Mouse (Mus musculus) bone marrow macrophage, adult 2 months (primary cell): ENCODE measurements around the gene Trp53tg5.

Source experiments
- CTCF ChIP-seq: IDR thresholded peaks from 2 replicates; pipeline ENCODE4 v1.5.1; 2012; ENCODE audit warnings: low read depth, mild to moderate bottlenecking, low read length, moderate library complexity
- POLR2A ChIP-seq: IDR thresholded peaks from 2 replicates; pipeline ENCODE4 v1.6.1; 2012; ENCODE audit warnings: mild to moderate bottlenecking, low read depth, low read length, borderline replicate concordance

DNA sequence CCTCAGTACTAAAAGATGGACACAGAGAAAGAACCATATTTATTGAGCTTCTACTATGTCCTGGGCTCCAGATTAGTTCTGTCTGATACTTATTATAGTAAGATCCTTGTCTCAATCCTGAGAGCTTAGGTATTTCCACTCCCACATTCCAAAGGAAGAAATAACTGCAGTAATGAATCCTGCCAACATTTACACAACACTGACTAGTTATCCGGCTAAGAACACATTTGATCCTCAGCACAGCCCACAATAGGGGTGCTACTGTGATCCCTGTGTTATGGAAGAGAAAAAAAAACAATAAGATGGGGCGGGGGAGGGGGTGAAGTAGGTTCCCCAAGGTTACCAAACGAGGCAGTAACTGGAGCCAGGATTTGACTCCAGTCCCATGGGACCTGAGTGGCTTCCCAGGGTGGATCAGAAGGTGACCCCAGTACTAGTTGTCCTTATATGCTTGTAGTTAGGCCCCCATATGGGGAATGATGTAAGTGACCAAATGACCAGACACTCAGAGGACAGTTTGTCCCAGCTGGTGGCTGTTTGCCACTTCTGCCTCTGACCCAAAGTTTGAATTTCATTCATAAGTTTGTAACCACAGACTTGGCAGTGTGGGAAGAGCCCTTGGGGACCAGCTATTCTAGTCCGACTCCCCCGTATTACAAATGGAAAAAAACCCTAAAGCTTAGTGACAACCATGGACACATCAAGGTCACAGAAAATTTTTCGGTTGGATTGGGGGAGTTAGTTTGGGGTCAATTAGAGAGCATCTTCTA lies 17.9 kb downstream of the Trp53tg5 start:
- no peak for TF ChIP-seq CTCF
- no peak for TF ChIP-seq POLR2A
